Mouse (Mus musculus) frontal cortex, postnatal 10 days (tissue): ENCODE data around the gene Lrrc27.

ENCODE experiments used
- DNase-seq, 2 experiments: peaks; one replicate each; pipeline ENCODE4 v3.0.0; 2022; ENCODE audit warnings: low spot score in 2 of 2, mixed read lengths in 1 of 2

Lrrc27 gene

DNA sequence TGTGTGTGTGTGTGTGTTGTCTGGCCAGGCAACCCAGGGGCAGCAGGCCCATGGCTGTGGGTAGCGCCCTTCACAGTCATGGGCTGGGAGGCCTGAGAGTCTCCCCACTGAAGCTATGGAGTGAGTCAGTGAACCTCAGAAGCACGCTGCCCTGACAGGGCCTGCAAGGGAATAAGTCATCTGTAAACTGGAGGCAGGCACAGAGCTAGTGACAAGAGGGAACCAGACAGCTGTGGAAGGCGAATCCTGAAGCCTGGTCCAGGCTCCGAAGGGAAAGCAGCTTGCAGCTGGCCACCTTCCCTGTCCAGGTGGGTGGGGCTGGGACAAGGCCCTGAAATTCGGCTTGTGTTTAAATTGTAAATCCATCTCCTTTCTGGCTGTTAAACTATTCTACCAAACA, 33.3 kb downstream of the Lrrc27 start:
- DNase-seq: no peak

DNA sequence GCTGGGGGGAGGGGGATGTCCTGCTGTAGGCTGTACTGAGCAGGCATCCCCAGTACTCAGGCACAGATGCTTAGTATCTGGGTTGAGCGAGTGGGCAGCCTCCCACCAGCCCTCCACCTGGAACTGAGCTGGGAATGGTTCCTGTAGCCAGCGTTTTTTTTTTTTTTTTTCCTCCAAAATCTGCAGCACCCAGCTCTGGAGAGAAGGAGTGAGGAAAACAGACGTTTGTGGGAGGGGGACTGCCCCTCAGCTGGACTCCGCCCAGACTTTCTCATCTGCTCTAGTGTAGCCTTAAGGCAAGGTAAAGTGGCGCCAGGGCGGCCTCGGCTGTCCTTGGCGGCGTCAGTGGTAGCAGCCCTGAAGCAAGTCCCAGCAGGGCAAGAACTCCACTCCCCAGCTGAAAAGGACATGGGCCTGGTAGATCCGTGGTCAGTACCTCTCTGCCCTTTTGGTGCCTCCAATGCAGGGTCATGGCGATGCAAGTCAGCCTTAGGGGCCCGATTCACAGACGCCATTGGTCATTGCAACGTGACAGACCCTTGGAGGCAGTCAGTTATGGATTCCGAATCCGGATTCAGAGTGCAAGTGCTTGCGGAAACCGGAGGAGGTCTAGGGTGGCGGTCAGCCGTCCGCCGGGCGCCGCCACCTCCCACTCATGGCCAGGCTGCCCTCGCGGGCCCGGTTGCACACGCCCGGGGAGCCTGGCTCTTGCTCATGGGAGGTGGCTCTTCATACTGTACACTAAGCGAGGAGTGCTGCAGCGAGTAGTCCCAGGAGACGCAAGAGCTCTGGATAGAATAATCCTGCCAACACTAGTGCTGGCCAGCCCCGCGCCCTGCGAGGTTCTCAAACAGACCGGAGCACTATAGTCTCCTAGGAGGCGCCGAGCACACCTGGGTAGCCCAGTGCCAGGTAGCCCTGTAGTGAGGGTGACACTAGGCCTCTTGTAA, 34.4 kb downstream of the Lrrc27 start:
- DNase-seq: peak; percentile 32 to 52

DNA sequence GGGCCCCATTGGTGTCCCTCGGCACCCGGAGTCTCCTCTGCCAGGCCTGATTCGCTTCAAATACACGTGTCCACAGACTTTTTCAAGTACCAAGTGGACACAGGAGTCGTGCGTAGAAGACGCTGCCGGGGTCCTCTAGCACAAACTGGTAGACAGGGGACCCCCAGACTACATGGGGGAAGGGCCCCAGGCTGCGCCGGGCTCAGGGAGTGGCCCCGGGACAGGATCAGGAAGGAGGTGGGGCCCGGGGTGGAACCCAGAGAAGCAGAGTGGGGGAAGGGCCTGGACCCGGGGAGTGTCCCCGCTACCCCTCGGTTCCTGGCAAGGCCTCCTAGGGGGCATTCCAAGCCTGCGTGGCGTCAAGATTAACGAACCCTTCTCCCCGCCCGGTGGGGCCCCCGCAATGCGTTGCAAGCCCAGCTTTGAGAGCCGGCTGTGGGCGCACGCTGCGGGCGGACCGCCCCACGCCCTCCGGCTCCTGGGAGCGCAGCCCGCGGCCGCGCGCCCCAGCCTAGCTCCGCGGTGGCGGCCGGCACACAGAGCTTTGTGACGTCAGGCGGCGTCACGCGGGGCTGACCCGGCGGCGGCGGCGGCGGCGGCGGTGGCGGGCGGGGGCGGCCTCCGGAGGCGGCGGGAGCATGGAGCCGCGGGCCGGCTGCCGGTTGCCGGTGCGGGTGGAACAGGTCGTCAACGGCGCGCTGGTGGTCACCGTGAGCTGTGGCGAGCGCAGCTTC, 35.3 kb downstream of the Lrrc27 start, which contains the start of gene Pwwp2b:
Gene Pwwp2b, plus strand, starts transcription at position 602 of the 734 bp plus-strand sequence.
- peak in 1 of 2 experiments; percentile 67 for DNase-seq

DNA sequence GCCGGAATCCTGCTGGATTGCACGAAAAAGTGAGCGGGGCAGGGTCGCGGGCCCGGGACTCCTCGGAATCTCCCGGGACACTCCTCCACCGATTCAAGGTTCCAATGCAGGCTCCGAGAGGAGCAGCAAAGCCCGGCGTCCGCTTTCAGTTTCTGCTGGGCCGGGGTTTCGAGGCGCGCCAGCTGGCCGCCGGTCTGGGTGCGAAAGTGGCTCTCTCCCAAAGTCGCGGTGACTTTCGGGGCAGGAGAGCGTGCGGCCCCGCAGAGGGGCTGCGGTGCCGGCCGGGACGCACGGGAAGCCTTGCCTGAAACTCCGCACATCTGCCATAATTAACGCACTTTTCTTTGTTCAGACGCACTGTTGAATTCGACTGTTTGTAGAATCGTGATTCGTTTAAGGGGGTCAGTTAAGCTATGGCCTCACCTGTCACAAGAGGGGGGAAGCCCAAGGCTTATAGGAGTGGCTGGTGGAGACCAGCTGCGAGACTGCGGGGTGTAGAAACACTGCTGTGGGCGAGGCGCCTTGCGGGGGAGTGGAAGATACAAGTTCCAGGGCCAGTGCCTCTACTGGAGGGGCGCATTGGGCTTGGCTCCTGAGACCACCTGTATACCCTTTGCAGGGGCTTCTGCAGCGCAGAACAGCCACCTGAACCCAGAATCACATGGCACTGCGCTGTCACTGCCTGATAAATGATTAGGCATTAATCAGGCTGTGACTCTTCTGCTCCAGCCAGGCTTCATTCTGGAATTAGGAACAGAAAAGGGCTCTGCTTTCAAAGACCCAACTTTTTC, 36.0 kb downstream of the Lrrc27 start:
- no peak for DNase-seq

DNA sequence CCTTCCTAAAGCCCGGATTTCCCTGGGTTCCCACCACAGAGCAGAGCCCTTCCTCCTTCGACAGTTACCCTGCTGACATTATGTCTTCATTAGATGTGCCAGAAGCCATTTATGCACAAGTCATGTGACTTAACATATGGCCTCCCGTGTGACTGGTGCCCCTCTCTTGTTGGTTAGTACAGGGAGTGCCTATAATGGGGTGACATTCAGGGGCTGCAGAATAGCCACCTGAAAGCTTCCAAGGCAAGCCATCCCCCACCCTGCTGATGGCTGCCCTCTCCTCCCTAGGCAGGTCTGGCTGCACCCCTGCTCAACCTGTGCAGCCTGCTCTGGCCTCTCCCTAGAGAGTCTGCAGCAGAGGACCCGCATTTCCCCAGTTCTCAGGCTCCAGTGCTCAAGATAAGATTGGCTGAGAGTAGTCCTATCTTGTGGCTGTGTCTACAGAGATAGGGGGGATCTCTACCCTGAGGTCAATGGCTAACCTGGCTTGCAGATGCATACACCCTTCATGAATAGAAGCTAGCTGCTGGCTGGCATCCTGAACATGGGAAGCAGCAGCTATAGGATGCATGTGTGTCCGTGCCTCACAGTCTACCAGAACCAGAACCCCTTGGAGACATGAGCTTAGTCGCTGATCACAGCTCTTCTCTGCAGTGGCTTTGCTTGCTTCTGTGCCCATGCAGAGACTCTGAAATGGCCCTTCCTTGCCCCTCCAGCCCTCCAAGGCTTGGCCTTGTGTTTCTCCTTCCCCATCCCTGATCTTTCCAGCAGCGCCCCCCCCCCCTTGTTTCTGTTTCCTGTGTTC, 36.8 kb downstream of the Lrrc27 start:
- no peak for DNase-seq

DNA sequence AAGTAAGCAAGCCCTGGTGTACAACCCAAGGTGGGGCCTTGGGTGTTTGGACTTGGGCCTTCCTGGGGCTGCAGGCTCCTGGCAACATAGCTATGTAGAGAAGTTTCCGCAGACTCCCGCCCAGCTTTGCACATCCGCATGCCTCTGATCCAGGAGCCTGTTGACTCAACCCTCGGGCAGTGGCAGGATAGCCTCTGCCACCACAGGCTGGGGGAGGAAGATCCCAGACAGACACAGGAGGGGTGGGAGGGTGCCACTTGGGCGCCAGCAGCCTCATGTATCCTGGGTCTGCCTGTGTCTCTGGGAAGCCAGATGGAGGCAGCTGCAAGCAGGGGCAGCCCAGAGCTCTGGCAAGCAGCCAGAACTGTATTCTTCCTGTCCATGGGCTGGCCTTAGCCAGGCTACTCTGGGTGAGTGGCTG, 39.1 kb downstream of the Lrrc27 start:
- no peak for DNase-seq

DNA sequence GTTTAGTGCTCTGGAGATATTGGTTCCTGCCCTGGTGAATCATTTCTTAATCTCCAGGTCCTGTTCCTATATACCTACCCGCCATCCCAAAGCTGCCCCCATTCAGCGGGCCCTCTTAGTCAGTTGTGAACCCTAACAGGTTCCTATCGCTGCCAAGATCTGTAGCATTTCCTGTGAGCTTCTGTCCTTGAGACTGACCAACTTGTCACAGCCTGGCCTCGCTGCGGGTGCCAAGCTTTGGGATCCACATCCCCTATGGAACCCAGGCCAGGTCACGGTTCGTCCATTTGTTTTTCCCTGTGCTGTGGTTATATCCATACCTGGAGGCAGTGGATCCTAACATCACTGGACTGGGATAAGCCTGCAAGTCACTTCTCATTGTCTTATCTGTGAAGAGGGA, 39.8 kb downstream of the Lrrc27 start:
- no peak for DNase-seq

DNA sequence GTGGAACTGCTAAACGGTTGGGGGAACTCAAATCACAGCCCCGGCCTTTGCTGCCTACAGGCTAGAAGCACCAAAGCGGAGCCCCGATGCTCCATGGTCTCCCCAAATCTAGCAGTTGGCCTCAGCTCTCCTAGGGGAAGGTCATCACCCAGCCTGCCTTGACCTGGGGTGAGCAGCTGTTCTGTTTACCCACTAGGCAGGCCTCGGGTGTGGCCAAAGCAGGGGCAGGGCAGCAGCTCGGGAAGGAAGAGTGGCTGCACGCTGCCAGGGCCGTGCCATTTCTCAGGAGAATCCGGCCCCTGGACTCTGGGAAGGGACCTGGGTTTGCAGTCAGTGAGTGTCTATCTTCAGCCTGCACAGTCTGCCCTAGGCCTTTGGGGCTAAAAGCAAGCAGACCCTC, 40.2 kb downstream of the Lrrc27 start:
- DNase-seq: no peak

DNA sequence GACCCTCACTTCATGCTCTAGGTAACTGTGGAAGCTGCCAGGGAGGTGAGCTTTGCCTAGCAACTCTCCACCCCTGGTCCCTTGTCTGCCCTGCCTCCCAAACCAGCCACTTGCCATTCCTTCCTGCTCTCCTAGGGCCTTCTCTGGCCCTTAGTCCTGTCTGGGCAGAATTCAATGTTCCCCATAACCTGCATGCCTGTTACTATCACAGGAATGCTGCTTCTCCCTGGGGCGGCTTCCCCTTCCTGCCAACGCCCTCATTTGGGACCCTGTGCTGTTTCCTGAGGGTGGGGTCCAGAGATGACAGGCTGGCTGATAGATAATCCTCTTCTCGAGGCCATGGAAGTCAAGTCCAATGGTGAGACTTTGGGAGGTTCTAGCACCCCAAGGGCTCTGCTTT, 40.7 kb downstream of the Lrrc27 start:
- no peak for DNase-seq

DNA sequence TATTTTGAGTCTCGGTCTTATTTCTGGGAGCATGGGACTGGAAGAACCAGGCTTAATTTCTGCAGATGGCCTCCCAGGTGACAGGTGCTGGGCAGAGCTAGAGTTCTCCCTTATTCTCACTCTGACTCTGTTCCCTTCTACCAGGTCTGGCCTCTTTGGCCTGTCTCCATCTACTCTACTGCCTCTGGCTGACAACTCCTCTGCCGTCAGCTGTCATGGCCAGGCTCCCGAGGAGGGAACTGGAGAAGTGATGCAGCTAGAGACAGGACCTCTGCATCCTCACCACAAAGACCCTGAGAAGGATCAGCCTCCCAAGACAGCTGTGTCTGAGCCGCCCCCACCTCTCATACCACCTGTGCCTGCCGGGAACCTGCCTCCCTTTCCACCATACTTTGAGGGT, 41.8 kb downstream of the Lrrc27 start:
- no peak for DNase-seq

DNA sequence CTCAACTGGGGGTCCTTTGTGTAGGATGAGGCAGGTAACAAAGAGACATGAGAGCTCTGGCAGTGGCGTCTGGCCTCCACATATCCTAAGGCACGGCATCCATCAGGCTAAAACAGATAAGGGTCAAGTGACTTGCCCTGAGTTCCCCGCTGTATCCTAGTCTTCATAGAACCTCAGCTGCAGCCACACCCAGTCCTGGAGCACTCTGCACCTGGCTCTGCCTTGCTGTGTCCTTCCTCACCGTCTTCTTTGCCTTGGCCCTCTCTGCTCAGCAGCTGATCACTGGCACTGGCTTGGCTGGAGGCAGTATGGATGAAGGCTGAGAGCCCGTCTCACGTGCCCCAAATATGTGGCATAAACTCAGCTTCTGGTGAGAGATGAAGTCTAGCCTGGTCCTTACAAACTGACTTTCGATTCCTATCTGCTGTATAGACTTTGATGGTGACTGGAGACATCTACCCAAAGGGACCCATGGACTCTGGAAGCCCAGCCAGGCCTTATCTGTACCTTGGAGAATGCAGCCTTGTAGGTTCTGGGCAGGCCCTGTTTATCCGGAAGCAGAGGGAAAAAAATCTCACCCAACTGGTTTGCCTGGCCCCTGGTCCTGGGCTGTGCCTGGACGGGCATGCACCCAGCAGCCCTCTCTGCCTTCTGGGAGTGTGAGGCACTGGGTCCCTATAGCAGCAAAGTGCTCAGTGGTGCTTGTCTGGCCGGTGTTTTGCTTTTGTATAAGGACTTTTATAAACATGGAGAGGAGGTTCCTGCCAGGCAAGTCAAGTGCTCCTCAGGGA, 45.2 kb downstream of the Lrrc27 start:
- DNase-seq: no peak

DNA sequence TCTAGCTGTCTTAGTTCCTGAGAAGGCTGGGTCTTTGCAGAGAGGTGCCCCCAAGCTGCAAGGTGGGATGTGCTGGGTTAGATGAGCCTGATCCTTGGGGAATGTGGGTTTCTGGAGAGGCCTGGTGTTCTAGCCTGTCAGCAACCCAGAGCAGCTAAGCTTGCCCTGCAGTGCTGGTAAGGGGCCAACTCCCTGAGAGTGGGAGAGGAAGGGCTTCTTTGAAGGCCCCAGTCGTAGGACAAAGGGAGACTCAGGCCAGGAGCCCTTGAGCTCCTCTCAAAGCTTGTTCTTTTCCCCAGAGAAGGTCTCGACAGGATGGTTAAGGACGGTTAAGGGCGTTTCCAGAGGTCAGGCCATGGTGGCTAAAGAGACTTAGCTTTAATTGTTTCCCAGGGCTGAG, 51.5 kb downstream of the Lrrc27 start:
- DNase-seq: no peak

DNA sequence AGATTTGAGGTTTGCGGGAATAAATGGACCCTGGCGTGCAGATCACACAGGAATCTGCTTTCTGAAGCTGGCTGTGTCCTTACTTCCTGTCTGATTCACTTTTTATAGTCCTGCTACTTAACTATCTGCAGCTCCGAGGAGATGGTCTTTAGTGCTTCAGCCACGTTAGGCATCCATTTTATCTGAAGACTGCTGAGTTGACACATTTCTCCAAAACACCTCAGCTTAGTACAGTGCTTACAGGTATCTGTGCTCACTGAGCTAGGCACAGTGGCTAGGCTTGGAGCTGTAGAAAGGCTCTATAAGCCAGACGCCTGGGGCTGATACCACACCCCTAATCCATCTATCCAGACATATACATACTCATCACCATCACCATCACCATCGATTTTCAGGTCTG, 52.8 kb downstream of the Lrrc27 start:
- DNase-seq: no peak

DNA sequence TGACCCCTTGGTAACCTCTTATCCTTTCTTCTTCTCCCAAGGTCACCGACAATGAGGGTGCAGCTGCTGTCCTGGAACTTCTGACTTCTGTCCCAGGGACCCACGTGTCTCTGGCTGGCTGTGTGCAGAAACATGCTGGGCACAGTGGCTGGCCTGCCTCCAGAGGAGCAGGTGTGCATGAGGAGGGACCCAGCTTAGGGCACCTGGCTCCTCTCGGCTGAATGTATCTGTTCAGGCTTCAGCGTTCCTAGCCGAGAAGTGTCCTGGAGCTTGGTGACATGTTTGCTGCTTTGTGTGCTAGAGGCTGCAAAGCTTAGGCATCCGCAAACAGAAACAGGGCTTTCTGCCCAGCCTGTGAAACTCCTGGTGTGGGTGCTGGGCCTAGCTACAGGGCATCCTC, 53.6 kb downstream of the Lrrc27 start:
- DNase-seq: no peak

DNA sequence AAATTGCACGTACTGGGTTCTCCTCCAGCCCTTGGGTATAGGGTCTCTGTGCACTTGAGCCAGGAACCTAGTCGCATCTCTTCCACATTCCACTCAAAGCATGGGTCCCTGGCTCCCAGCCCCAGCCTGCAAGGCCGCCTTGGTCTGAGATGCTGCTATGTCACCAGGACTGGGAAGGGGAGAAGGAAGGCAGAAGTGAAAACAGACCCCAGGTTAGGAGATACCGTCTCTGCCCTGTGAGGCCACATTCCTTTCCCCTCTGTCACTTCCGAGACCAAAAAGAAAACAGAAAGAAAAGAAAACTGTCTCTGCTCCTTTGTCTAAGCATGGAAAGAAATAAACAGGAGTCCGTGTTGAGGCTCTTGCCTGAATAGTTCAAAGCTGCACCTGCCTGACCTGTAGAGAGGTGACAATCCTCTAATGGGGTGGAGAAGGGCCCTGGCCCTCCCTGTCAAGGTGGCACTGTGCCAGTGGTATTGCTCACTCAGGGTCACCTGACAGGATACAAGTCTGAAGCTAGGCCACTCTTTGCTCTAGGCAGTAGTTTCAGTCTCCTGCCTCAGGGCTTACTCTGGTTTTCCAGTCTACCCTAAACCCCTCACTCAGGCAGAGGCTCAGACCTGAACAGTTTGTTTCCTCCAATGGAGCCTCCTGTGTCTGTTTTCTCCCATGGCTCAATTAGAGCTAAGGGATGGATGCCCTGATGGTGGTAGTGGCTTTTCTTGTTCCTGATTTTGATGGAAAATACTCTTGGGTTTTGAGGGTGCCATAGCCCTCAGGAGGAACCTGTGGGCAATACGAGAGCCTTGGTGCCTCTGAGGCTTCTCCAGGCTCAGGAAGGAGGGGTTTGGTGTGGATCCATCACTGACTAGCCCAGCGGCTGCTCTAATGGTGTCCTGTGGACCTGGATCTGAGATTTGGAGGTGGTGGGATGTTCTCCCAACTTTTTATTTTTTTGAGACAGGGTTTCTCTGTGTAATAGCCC, 54.4 kb downstream of the Lrrc27 start:
- no peak for DNase-seq

DNA sequence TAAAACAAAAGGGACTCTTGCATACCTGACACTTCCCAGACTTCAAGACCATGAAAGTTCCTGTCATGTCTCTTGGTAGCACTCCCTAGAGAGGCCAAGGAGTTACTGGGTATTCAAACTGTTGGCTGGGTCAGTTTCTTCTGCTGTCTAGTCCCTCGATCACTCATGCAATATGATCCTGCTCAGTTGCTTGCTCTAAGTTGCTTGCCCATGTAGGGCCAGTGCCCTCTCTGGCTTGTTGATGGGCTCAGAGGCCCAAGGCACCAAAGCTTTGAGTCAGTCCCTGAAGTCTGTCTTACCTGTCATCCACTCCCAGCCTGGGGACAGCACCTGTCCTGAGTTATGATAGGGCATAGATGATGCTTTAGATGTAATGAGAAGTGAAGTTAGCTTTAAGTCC, 58.0 kb downstream of the Lrrc27 start:
- DNase-seq: no peak

DNA sequence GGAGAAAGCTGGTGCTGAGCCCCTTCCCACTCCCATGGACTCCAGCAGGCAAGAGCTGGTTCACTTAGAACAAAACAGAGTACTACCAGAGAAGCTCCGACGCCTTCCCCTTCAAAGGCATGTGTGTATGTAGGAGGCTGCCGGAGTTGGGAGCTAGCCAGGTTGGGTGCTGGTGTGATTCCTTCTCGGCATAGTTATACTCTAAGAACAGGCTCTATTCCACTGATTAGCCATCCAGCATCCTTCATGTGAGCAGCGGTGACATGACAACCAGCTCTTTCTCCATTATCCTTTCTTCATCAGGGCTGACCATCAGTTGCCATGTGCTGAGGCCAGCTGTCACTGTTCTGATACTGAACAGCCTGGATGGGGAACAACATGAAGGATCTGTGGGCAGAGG, 59.1 kb downstream of the Lrrc27 start:
- DNase-seq: peak in 1 of 2 experiments; percentile 68

DNA sequence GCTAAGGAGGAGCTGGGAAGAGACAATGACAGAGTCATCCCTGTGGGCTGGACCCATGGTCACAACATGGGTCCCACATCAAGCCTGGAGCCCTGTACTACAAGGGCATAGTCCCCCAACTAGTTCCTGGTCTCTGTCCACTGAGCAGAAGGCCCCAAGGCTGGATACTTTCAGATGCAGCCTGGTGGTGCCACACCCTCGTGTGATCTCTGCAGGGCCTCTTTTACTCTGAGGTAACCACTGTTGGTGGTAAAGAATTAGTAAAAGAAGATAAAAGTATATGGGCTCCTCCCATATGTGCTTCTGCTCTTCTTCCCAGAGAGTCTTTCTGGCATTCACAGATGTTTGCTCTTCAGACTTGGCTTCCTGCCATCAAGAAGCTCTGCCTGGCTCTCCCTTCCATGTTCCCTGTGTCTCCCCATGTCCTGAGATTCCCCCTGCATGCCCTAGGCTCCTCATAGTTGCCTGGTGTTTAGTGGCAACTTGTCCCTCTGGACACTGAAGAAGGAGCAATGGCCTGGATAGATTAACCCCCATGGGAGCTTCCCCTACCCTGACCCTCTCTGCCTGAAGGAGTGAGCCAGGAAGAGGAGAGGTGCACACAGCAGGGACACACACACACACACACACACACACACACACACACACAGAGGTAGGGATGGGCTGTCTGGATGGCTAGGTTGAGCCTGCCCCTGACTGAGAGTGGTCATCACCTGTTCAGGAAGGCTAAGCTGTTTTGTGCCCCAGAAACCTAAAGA, 60.0 kb downstream of the Lrrc27 start:
- peak in 1 of 2 experiments; percentile 55 for DNase-seq

DNA sequence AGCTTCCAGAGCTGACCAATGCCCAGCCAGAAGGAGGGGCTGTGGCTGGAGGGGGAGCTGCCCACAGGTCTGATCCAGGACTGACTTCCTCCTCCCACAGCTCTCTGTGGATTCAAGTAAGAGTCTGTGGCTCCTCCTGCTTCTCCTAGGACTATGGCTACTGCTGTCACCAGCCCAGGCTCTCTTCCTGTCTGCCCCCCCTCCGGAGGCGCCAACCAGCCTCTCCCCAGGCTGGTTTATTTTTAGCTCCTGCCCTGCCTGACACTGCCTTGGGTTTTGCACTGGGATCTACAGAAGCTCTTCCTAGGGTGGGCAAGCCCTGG, 60.6 kb downstream of the Lrrc27 start:
- DNase-seq: no peak
